Mouse (Mus musculus) liver, embryonic 14.5 days (tissue): Measurements from ENCODE around the gene Catsperz. TPM values are rescaled to one million over a fixed set of nuclear protein-coding genes. Genes with fewer than 3 reads are reported as not detected.
A peak's percentile ranks its signal among the peaks of the same experiment; 100 is the strongest.
"Not testable (repeated sequence)": the region's sequence is repeated elsewhere in the genome, so short reads cannot be mapped to it uniquely, and the experiment has no call there.

Experiments
- ATAC-seq: fragments of 200-750 bp; cut with Nextera tagmentation; 2 replicates; pipeline ENCODE4 v1.8.0; 2017; ENCODE audit warnings: moderate number of reproducible peaks, mild to moderate bottlenecking, moderate library complexity; ENCODE audit not compliant: insufficient read depth
- DNase-seq, 3 experiments: peaks; one replicate each; pipeline ENCODE4 v3.0.0-alpha.2; 2012 to 2013; ENCODE audit warnings: low read depth in 3 of 3, low spot score in 3 of 3
- H3K27ac ChIP-seq: fragments of 300-500 bp; sonication (generic); 2 replicates; pipeline ENCODE4 v1.5.1; 2014; ENCODE audit warnings: moderate library complexity, mild to moderate bottlenecking, control low read depth, inconsistent platforms
- H3K27me3 ChIP-seq: fragments of 300-500 bp; sonication (generic); 2 replicates; pipeline ENCODE4 v1.6.1; 2014; ENCODE audit warnings: mild to moderate bottlenecking, low read length, moderate library complexity; ENCODE audit not compliant: control insufficient read depth, insufficient read depth
- H3K36me3 ChIP-seq: fragments of 300-500 bp; sonication (generic); replicated peaks from 2 replicates; pipeline ENCODE4 v1.6.1; 2014; ENCODE audit warnings: low read depth; ENCODE audit not compliant: control insufficient read depth, insufficient read depth
- H3K4me1 ChIP-seq, 2 experiments: fragments of 200-500 bp in 1 of 2; fragments of 300-500 bp in 1 of 2; sonication (generic) in 1 of 2; replicated peaks; 2 replicates each; pipeline ENCODE4 v1.6.1; 2012 to 2014; ENCODE audit warnings: antibody characterized with exemption in 1 of 2, inconsistent platforms in 1 of 2, low read length in 1 of 2; ENCODE audit not compliant: control insufficient read depth in 2 of 2, insufficient read depth in 2 of 2
- H3K4me2 ChIP-seq: fragments of 300-500 bp; sonication (generic); 2 replicates; pipeline ENCODE4 v1.6.1; 2014; ENCODE audit warnings: low read depth, mild to moderate bottlenecking, control low read depth, moderate library complexity
- H3K4me3 ChIP-seq, 2 experiments: fragments of 200-500 bp in 1 of 2; fragments of 300-500 bp in 1 of 2; sonication (generic) in 1 of 2; 2 replicates each; pipeline ENCODE4 v1.5.1; 2012 to 2014; ENCODE audit warnings: low read depth in 2 of 2, low read length in 2 of 2, mild to moderate bottlenecking in 2 of 2, control low read depth in 1 of 2, inconsistent platforms in 1 of 2, moderate library complexity in 1 of 2; ENCODE audit not compliant: insufficient read depth in 1 of 2
- H3K9ac ChIP-seq: fragments of 300-500 bp; sonication (generic); replicated peaks from 2 replicates; pipeline ENCODE4 v1.6.1; 2014; ENCODE audit warnings: mild to moderate bottlenecking, control low read depth, moderate library complexity
- H3K9me3 ChIP-seq: fragments of 300-500 bp; sonication (generic); 2 replicates; pipeline ENCODE4 v1.6.1; 2016; ENCODE audit warnings: low read length, mixed read lengths; ENCODE audit not compliant: control insufficient read depth
- CTCF ChIP-seq: IDR thresholded peaks from 2 replicates; pipeline ENCODE4 v1.5.1; 2016; ENCODE audit warnings: antibody characterized with exemption, low read depth, control low read depth
- EP300 ChIP-seq: IDR thresholded peaks from 2 replicates; pipeline ENCODE4 v1.6.1; 2016; ENCODE audit warnings: antibody characterized with exemption, low read depth
- WGBS: fragments of 180-500 bp; shearing (Covaris S2); extraction: QIAGEN DNeasy Blood & Tissue Kit; methylation state at CpG from one replicate; pipeline ENCODE4 v1.1.7; 2014; ENCODE audit not compliant: insufficient replicate concordance; 5-methylcytosine and 5-hydroxymethylcytosine counted together
- polyA plus RNA-seq, 2 experiments: library from polyadenylated mRNA; depleted of rRNA in 1 of 2; stranded (reverse) in 1 of 2; unstranded in 1 of 2; fragments of >200 nt; fragmentation: Nextera tagmentation in 1 of 2; extraction: Ambion mirVana in 1 of 2; gene quantifications; 2 replicates each; pipeline versions ENCODE4 v1.2.1 to v1.2.3; 2012 to 2014

The Catsperz gene
- polyA plus RNA-seq, 2 experiments: 0.16 to 0.28 TPM

DNA sequence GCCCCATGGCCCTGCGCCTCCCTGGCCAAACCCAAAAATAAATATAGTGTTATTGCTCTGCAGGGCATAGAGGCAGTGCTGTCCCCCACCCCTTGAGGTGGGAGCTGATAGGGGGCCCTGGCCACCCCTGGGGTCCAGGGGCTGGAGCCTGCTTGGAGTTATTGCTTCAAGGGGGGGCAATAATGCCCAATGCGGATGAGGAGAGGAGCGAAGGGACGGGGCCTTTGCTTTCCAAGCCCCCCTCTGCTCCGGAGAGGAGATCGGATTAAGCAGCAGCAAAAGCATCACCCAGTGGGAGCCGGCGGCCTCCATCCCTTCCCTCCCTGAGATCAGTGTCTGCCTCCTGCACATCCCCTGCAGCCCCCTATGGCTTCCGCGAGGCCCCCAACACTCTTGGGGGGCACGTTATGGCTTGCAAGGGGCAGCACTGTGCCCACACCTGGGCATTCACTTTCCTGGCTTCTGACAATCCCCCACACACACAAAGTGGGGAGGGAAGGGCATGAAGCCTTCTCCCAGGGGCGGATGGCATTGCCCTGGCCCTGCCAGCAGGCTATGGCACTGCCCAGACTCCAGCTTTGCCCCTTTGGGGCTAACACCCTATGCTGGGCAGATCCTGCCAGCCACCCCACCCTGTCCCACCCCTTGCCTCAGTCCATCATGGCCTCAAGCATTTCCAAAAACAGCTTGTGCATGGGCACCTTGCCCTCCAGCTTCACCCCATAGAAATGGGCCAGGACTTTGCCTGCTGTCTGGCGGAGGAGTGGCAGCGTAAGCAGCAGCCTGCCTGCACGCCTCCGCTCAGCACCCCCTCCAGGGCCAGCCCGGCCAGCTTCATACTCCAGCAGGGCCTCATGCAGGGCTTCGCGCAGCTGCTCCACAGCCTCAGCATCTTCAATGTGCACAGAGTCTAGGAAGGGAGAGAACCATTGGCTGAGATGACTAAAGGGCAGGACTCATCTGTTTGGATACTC, 13.8 kb downstream of the Catsperz start:
- WGBS: 76% methylated on average over 19 of the region's 19 CpGs
- ATAC-seq: no peak
- TF ChIP-seq EP300 (no peak), CTCF (no peak)
- DNase-seq: no peak
- no peaks in the 10 kb centered on the region for H3K27me3 ChIP-seq
- peak overlapping the region; percentile 11 to 42 for H3K4me3 ChIP-seq
- H3K4me1 ChIP-seq: peaks cover 2 to 18% of the 10 kb centered on the region in 2 experiments; a peak in 3 of 4 replicates
- H3K4me2 ChIP-seq: peak overlapping the region; percentile 94
- peaks cover 19% of the 10 kb centered on the region for H3K36me3 ChIP-seq
- peak overlapping the region; percentile 31; the same call in 1 of the 2 replicates for H3K9ac ChIP-seq
- H3K27ac ChIP-seq: no peak overlapping the region
- no peaks in the 10 kb centered on the region for H3K9me3 ChIP-seq

GRCm38 (mm10) chr19:6910306-6910705, 14.9 kb downstream of the Catsperz start:
- Histone ChIP-seq H3K27ac (peak overlapping the region; percentile 95), H3K9ac (peak overlapping the region; percentile 85), H3K36me3 (peaks cover 20% of the 10 kb centered on the region), H3K4me3 (peak overlapping the region; percentile 82), H3K4me2 (peak overlapping the region; percentile 94)
- not testable (repeated sequence) for H3K9me3 ChIP-seq, H3K27me3 ChIP-seq, H3K4me1 ChIP-seq, DNase-seq
- WGBS: under 1% methylated on average over 29 of the region's 30 CpGs
- peak; percentile 54 for ATAC-seq

GRCm38 (mm10) chr19:6909507-6910289, 15.5 kb downstream of the Catsperz start, which contains the start of the genes Trmt112 and Prdx5:
Gene Trmt112, plus strand, starts transcription at chr19:6909698.
Gene Prdx5, minus strand, starts transcription at chr19:6910106.
- WGBS: under 1% methylated on average over 65 of the region's 65 CpGs
- H3K27me3 ChIP-seq: no peaks in the 10 kb centered on the region
- no peaks in the 10 kb centered on the region for H3K9me3 ChIP-seq
- H3K9ac ChIP-seq: peak within 1 kb of the TSS; percentile 85
- peak within 1 kb of the TSS; percentile 82 for H3K4me3 ChIP-seq
- peak within 1 kb of the TSS; percentile 95 for H3K27ac ChIP-seq
- peaks cover 2 to 7% of the 10 kb centered on the region in 2 experiments; a peak in 2 of 4 replicates for H3K4me1 ChIP-seq
- peak within 1 kb of the TSS; percentile 94 for H3K4me2 ChIP-seq
- peaks cover 20% of the 10 kb centered on the region for H3K36me3 ChIP-seq
- peak; percentile 87 for ATAC-seq
- peak; percentile 75 to 84 (median 77) for DNase-seq
- TF ChIP-seq EP300: no peak
- peak; percentile 27; the same call in 1 of the 2 replicates for TF ChIP-seq CTCF

DNA sequence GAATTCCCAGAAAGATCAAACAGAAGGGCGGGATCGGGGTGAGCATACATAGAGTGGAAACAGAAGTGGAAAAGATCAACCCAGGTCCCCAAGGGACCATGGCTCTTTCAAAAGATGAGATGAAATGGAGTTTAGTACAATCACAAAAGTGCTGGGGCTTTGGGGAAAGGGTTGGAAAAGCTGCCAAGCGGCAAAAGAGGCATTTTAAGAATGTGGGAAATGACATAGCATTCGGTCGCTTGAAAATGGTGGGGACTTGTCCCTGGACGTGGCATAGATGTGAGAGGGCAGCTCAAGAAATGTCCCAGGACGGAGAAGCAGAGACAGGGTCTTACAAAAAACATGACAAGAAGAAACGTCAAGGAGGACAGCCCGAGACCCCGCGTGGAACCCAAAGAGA, 16.2 kb downstream of the Catsperz start:
- peak overlapping the region; percentile 94 for H3K4me2 ChIP-seq
- peak overlapping the region; percentile 82 for H3K4me3 ChIP-seq
- ATAC-seq (no peak), DNase-seq (no peak)
- WGBS: 8% methylated on average over 11 of the region's 11 CpGs
- peak overlapping the region; percentile 95 for H3K27ac ChIP-seq
- no peaks in the 10 kb centered on the region for H3K27me3 ChIP-seq
- peaks cover 20% of the 10 kb centered on the region for H3K36me3 ChIP-seq
- H3K9ac ChIP-seq: peak overlapping the region; percentile 85
- TF ChIP-seq CTCF: no peak
- H3K4me1 ChIP-seq: peaks cover 2 to 7% of the 10 kb centered on the region in 2 experiments; a peak in 2 of 4 replicates
- no peaks in the 10 kb centered on the region for H3K9me3 ChIP-seq
